Mouse (Mus musculus) heart, embryonic 16.5 days (tissue): ENCODE results near the gene Csn1s2b. TPM values are rescaled to one million over a fixed set of nuclear protein-coding genes. Genes with fewer than 3 reads are reported as not detected.

ENCODE experiments used
- ATAC-seq: fragments of 200-750 bp; cut with Nextera tagmentation; replicated peaks from 2 replicates; pipeline ENCODE4 v1.8.0; 2017; ENCODE audit warnings: moderate number of reproducible peaks; ENCODE audit not compliant: insufficient read depth, low FRiP score; ENCODE audit errors: extremely low read depth
- H3K27ac ChIP-seq: fragments of 300-500 bp; sonication (generic); 2 replicates; pipeline ENCODE4 v1.5.1; 2014; ENCODE audit warnings: mild to moderate bottlenecking, low read length, control low read depth, moderate library complexity
- H3K27me3 ChIP-seq: fragments of 300-500 bp; sonication (generic); 2 replicates; pipeline ENCODE4 v1.6.1; 2014; ENCODE audit warnings: low read length, mixed read lengths; ENCODE audit not compliant: control insufficient read depth, insufficient read depth
- H3K36me3 ChIP-seq: fragments of 300-500 bp; sonication (generic); 2 replicates; pipeline ENCODE4 v1.6.1; 2014; ENCODE audit not compliant: control insufficient read depth, insufficient read depth
- H3K4me1 ChIP-seq: fragments of 300-500 bp; sonication (generic); 2 replicates; pipeline ENCODE4 v1.6.1; 2014; ENCODE audit warnings: low read length, mixed read lengths; ENCODE audit not compliant: control insufficient read depth, insufficient read depth
- H3K4me2 ChIP-seq: fragments of 300-500 bp; sonication (generic); 2 replicates; pipeline ENCODE4 v1.6.1; 2014; ENCODE audit warnings: low read depth, mild to moderate bottlenecking, control low read depth, low read length
- H3K4me3 ChIP-seq: fragments of 300-500 bp; sonication (generic); 2 replicates; pipeline ENCODE4 v1.5.1; 2014; ENCODE audit warnings: mild to moderate bottlenecking, control low read depth, low read length
- H3K9ac ChIP-seq: fragments of 300-500 bp; sonication (generic); 2 replicates; pipeline ENCODE4 v1.6.1; 2014; ENCODE audit warnings: low read length, control low read depth
- H3K9me3 ChIP-seq: fragments of 300-500 bp; sonication (generic); replicated peaks from 2 replicates; pipeline ENCODE4 v1.6.1; 2016; ENCODE audit warnings: low read length; ENCODE audit not compliant: control insufficient read depth
- WGBS: fragments of 180-500 bp; shearing (Covaris S2); extraction: QIAGEN DNeasy Blood & Tissue Kit; methylation state at CpG from one replicate; pipeline ENCODE4 v1.1.7; 2014; 5-methylcytosine and 5-hydroxymethylcytosine counted together
- polyA plus RNA-seq: library from polyadenylated mRNA; unstranded; fragments of >200 nt; fragmentation: Nextera tagmentation; extraction: Ambion mirVana; gene quantifications from 2 replicates; pipeline ENCODE4 v1.2.1, GENCODE M21; 2015

Csn1s2b gene
- polyA plus RNA-seq, 1 experiment from 2014 or later, result not detected

DNA sequence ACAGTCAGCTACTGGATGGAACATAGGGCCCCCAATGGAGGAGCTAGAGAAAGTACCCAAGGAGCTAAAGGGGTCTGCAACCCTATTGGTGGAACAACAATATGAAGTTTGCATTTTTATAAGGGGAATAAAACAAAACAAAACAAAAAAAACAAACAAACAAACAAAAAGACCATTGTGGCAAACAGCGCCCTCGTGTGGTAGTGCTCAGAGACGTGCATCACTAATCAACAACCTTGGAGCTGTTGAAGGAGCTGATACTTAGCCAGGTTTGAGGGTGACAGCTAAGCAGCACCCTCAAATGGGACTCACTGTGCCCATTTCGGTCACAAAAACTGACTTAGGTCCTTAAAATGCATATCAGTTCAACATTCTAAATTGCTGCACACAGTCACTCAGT lies 63.5 kb downstream of the Csn1s2b start:
- H3K9me3 ChIP-seq, result no peaks in the 10 kb centered on the region
- no peak overlapping the region for H3K9ac ChIP-seq
- WGBS, result 26% methylated on average over 4 of the region's 4 CpGs
- ATAC-seq, result no peak
- no peak overlapping the region for H3K27ac ChIP-seq
- H3K4me1 ChIP-seq, result no peaks in the 10 kb centered on the region
- H3K4me2 ChIP-seq, result no peak overlapping the region
- no peaks in the 10 kb centered on the region for H3K36me3 ChIP-seq
- H3K4me3 ChIP-seq, result no peak overlapping the region
- H3K27me3 ChIP-seq, result no peaks in the 10 kb centered on the region

Other genes with a start within 250 kb of the Csn1s2b start
- 0.25 TPM in 1 of 2 replicates, not detected in the other for gene Sult1d1, start 239.1 kb upstream of the Csn1s2b start, polyA plus RNA-seq
- not detected in 2 replicates for gene Sult1e1, start 216.5 kb upstream of the Csn1s2b start, polyA plus RNA-seq
- gene Csn1s1, start 141.9 kb upstream of the Csn1s2b start, polyA plus RNA-seq, result not detected in 2 replicates
- gene Csn2, start 108.5 kb upstream of the Csn1s2b start, polyA plus RNA-seq, result 0.11 and 0.75 TPM in 2 replicates
- gene Csn1s2a, start 33.5 kb upstream of the Csn1s2b start, polyA plus RNA-seq, result not detected in 2 replicates
- not detected in 2 replicates for gene Prr27, start 17.6 kb downstream of the Csn1s2b start, polyA plus RNA-seq
- gene Odam, start 76.9 kb downstream of the Csn1s2b start, polyA plus RNA-seq, result not detected in 2 replicates
- gene Csn3, start 117.5 kb downstream of the Csn1s2b start, polyA plus RNA-seq, result 0.30 TPM in 1 of 2 replicates, not detected in the other
- gene 2310003L06Rik, start 161.4 kb downstream of the Csn1s2b start, polyA plus RNA-seq, result not detected in 2 replicates
- gene Gm28434, start 161.4 kb downstream of the Csn1s2b start, polyA plus RNA-seq, result not detected in 2 replicates
- not detected in 2 replicates for gene Cabs1, start 171.4 kb downstream of the Csn1s2b start, polyA plus RNA-seq
- not detected in 2 replicates for gene Smr3a, start 194.5 kb downstream of the Csn1s2b start, polyA plus RNA-seq